ENCODE assay signal across 9 mouse cellular contexts in genomic region chr12:29926896-29927295, GRCm38 (mm10). TPM values are rescaled to one million over a fixed set of nuclear protein-coding genes. Genes with fewer than 3 reads are reported as not detected.
A peak's percentile ranks its signal among the peaks of the same experiment; 100 is the strongest.
DNase-seq lines count a peak whose midpoint lies in the region; ATAC-seq lines count a peak whose summit lies in the region.
"Had no signal": no experiment of that assay in that cellular context is flagged by ENCODE, and none has a peak within 500 bp of the region (broad histone marks: within the 10 kb centered on the region; RNA-seq: fewer than 3 reads in every experiment).

No protein-coding gene starts in this region.

- WGBS in forebrain, embryonic 16.5 days = 39% methylated on average over 3 of the region's 3 CpGs
- WGBS in midbrain, embryonic 13.5 days = 42% methylated on average over 3 of the region's 3 CpGs

- no peak overlapping the region for H3K4me2 ChIP-seq in forebrain, embryonic 16.5 days (ENCODE audit: low read length)
- no peak overlapping the region for H3K4me2 ChIP-seq in midbrain, embryonic 13.5 days (replicated peaks)
- H3K4me2 ChIP-seq: lung, embryonic 15.5 days had no signal

- no peak overlapping the region for H3K4me3 ChIP-seq in forebrain, embryonic 16.5 days (replicated peaks; ENCODE audit: low read length)
- H3K4me3 ChIP-seq in midbrain, embryonic 13.5 days (replicated peaks) = no peak overlapping the region
- H3K4me3 ChIP-seq: lung, embryonic 15.5 days had no signal

- 0 out of 2 replicates have a peak overlapping the region, but pooled peaks have one; percentile 2 for H3K27ac ChIP-seq in forebrain, embryonic 16.5 days (ENCODE audit: low read length)
- H3K27ac ChIP-seq in midbrain, embryonic 13.5 days = peak overlapping the region; percentile 35; the same call in 1 of the 2 replicates
- H3K27ac ChIP-seq: lung, embryonic 15.5 days had no signal

- H3K9ac ChIP-seq in forebrain, embryonic 16.5 days (replicated peaks; ENCODE audit: low read depth, low read length) = no peak overlapping the region
- no peak overlapping the region for H3K9ac ChIP-seq in midbrain, embryonic 13.5 days (replicated peaks)
- H3K9ac ChIP-seq: lung, embryonic 15.5 days had no signal

- no peaks in the 10 kb centered on the region for H3K9me3 ChIP-seq in forebrain, embryonic 16.5 days (ENCODE audit: control insufficient read depth, low read length)
- no peaks in the 10 kb centered on the region for H3K9me3 ChIP-seq in midbrain, embryonic 13.5 days
- H3K9me3 ChIP-seq: lung, embryonic 15.5 days had no signal

- no peaks in the 10 kb centered on the region for H3K27me3 ChIP-seq in forebrain, embryonic 16.5 days (replicated peaks; ENCODE audit: control insufficient read depth, insufficient read depth, low read length)
- H3K27me3 ChIP-seq in midbrain, embryonic 13.5 days = no peaks in the 10 kb centered on the region
- H3K27me3 ChIP-seq: lung, embryonic 15.5 days had no signal

- H3K36me3 ChIP-seq in forebrain, embryonic 16.5 days (ENCODE audit: control insufficient read depth, insufficient read depth) = no peaks in the 10 kb centered on the region; the same call in 1 of the 2 replicates
- H3K36me3 ChIP-seq in midbrain, embryonic 13.5 days = peaks cover 10% of the 10 kb centered on the region
- H3K36me3 ChIP-seq: lung, embryonic 15.5 days had no signal

- ATAC-seq in forebrain, embryonic 16.5 days = peak; percentile 65
- ATAC-seq in midbrain, embryonic 13.5 days = peak; percentile 62; the same call in 1 of the 2 replicates
- no peak for ATAC-seq in erythroblast, adult 5-6 weeks (replicated peaks; ENCODE audit: low FRiP score, poor library complexity, severe bottlenecking)

- DNase-seq in cerebellum, adult 18-20 months = peak; percentile 40
- DNase-seq in cerebellum, adult 9-11 months = no peak
- peak; percentile 7 for DNase-seq in thymus, postnatal 14 days
- DNase-seq in thymus, postnatal 0 days (ENCODE audit: low spot score) = no peak
- DNase-seq in layer of hippocampus, adult 8-10 months (ENCODE audit: low spot score in 2 of 2) = peak; percentile 34 to 77

- H3K4me1 ChIP-seq in forebrain, embryonic 16.5 days (replicated peaks; ENCODE audit: control insufficient read depth, insufficient read depth, low read length) = no peaks in the 10 kb centered on the region
- no peaks in the 10 kb centered on the region for H3K4me1 ChIP-seq in midbrain, embryonic 13.5 days (replicated peaks)
- H3K4me1 ChIP-seq: lung, embryonic 15.5 days had no signal

RNA-seq across cellular contexts. Expression of gene Pxdn, which starts 10.5 kb away (rescaled TPM):
- 6.8 and 6.9 TPM in 2 replicates for polyA plus RNA-seq in thymus, postnatal 0 days (2015; fragmentation: Nextera tagmentation; extraction: Ambion mirVana)
- polyA plus RNA-seq in forebrain, embryonic 16.5 days (2015; fragmentation: Nextera tagmentation; extraction: Ambion mirVana) = 51.1 and 53.3 TPM in 2 replicates
- total RNA-seq in layer of hippocampus, adult 8-10 months (2022) = 10 to 100 TPM; 65.3 to 84.7 (median 75.5) TPM
- 43.2 and 48.0 TPM in 2 replicates for polyA plus RNA-seq in midbrain, embryonic 13.5 days (2015; fragmentation: Nextera tagmentation; extraction: Ambion mirVana)
- not detected in 2 replicates for total RNA-seq in erythroblast, adult 5-6 weeks (2015; ENCODE audit: low replicate concordance)
- not detected in 2 replicates for total RNA-seq in erythroblast, adult 5-6 weeks (2017; ENCODE audit: low replicate concordance)

Comparison
In these comparisons a context has a peak if more than half of its experiments do, and no peak if none do; other contexts are left out.
1. DNase-seq: peak in cerebellum, adult 18-20 months (2 of 2), thymus, postnatal 14 days (single experiment) and layer of hippocampus, adult 8-10 months (2 of 2); none in cerebellum, adult 9-11 months (single experiment) and thymus, postnatal 0 days (single experiment).